Mouse (Mus musculus) layer of hippocampus, adult 2 months (tissue): ENCODE measurements at regions not wholly inside any gene's neighbourhood (a gene's known extent, or its start where the extent isn't known, plus 50 kb on each side); places are given as distances from the start of the nearest gene placed in this dataset.

Source experiments
- DNase-seq, 2 experiments: peaks; one replicate each; pipeline ENCODE4 v3.0.0; 2022; ENCODE audit warnings: low spot score in 2 of 2
- H3K27ac ChIP-seq: fragments of 200-600 bp; 2 replicates; pipeline ENCODE4 v1.8.1; 2022
- H3K4me3 ChIP-seq: fragments of 200-600 bp; 2 replicates; pipeline ENCODE4 v1.8.1; 2022; ENCODE audit warnings: mild to moderate bottlenecking
- CTCF ChIP-seq: fragments of 200-600 bp; conservative IDR thresholded peaks from 2 replicates; pipeline ENCODE4 v1.8.1; 2022; ENCODE audit warnings: antibody characterized with exemption, mild to moderate bottlenecking, moderate library complexity

DNA sequence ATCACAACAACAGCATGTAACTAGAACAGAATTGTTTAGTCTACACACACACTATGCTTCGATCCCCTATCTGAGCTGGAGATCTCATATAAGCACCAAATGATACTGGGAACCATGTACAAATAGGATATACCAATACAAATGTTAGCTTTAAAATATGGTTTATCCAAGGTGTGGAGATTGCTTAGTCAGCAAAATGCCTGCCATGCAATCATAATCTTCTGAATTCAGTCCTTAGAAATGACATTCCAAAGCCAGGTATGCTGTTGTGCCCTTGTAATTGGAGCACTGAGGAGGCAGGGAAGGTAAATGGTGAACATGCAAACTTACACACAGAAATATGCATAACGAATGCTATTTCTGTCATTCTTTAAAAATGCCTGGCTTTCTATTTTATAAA is 54.0 kb upstream of the Thsd7b start:
- no peak overlapping the region for H3K4me3 ChIP-seq
- no peak for TF ChIP-seq CTCF
- no peak overlapping the region for H3K27ac ChIP-seq
- DNase-seq, result no peak

DNA sequence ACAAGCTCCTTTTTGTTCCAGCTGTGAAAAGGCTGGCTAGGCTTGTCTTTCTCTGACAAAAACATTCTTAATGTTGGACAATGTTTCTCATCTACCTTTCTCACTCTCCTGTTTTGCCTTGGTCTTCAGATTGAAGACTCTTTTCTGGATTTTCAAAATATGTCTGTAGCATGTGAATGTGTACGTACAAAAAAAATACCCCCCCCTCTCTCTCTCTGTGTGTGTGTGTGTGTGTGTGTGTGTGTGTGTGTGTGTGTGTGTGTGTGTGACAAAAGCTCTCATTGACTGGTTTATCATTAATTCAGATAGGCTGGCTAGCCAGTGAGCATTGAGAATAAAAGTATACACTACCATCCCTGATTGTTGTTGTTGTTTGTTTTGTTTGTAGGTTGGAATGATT is 64.3 kb upstream of the Thsd7b start:
- H3K27ac ChIP-seq, result peak overlapping the region; percentile 57; the same call in 1 of the 2 replicates
- TF ChIP-seq CTCF, result no peak

DNA sequence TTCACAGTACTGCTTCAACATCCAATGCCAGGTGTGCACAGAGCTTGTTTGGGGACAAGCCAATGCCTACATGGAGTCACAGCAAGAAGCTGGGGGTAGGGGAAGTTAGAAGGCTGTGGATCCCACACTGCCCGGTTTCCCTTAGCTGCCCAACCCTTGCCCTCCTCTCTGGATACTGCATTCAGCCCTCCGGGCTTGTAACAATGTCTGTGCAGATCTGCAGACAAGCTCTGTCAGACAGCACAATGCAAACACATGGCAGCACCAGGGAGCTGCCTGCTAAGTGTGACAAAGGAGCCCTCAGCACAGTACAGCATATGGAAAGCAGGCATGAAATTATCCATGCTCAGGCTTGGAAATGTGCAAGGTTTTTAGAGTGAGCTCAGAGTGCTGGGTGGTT is 64.7 kb upstream of the Thsd7b start:
- Histone ChIP-seq H3K27ac (peak overlapping the region; percentile 57), H3K4me3 (no peak overlapping the region)
- DNase-seq, result peak; percentile 16 to 44
- TF ChIP-seq CTCF, result no peak

More for the DNA sequence above, 64.3 kb upstream of the Thsd7b start:
- DNase-seq, result no peak
- no peak overlapping the region for H3K4me3 ChIP-seq

DNA sequence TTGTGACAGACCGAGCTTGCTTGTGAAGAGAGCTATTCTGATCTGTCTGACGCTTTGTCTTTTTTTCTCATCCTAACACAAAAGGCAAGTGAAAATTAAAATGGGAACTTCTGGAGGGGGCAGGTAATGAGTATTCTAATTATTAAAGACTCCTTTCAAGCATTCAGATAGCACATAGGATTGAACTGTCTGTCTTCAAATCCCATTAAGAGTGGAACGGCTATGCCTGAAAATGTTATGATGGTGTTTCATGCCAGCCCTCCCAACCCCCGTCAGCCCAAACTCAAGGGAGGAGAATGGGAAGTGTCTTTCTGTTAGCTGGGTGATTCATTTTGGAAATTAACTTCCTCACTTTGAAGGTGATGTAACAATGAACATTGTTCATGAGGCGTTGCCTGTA is 65.4 kb upstream of the Thsd7b start:
- no peak for TF ChIP-seq CTCF
- DNase-seq, result no peak
- Histone ChIP-seq H3K4me3 (no peak overlapping the region), H3K27ac (no peak overlapping the region)

DNA sequence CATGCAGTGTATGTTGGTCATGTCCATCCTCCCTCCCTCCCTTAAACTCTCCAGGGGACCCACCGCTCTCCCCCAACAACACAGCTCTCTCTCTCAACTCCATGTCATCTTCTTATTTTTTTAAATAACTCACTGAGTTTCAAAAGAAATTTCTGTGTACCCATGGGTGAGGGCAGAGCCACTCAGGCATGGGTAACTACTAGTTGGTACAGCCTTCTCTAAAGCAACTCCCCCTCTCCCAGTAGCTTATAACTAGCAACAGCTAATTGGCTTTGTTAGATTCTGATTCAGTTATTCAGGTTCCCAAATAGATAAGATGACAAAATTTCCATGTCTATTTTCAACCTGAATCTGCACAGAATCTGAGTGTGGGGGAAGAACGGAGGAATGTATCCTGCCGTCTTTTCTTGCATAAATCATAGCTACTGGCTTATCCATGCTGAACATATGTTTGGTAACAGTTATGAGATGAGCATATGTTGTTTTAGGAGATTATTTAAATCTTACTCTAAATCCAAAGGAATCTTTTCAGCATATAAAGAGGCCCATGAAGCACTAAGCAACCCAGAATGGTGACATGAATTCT is 92.8 kb upstream of the Thsd7b start:
- Histone ChIP-seq H3K4me3 (no peak overlapping the region), H3K27ac (no peak overlapping the region)
- TF ChIP-seq CTCF, result no peak
- peak in 1 of 2 experiments; percentile 70 for DNase-seq

DNA sequence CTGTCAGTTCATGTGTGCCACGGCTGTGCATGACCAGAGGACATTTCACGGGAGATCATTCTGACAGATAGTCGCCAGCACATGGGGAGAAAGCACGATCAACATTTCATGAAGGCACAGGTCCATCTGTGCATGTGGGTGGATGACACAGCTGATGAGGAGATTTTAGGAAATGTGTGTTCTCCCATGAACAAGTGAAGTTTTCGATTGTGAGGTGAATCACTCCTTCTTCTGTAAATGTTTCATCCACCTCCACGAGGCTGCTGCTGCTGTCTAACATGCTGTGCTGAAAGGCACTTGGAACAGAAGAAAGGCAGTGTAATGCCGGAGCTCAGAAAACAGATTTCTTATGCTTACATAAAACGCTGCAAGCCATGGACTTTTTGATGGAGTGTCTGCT is 103.2 kb upstream of the Thsd7b start:
- peak; percentile 45 to 72 for DNase-seq
- no peak overlapping the region for H3K4me3 ChIP-seq
- TF ChIP-seq CTCF, result no peak
- peak overlapping the region; percentile 72 for H3K27ac ChIP-seq

DNA sequence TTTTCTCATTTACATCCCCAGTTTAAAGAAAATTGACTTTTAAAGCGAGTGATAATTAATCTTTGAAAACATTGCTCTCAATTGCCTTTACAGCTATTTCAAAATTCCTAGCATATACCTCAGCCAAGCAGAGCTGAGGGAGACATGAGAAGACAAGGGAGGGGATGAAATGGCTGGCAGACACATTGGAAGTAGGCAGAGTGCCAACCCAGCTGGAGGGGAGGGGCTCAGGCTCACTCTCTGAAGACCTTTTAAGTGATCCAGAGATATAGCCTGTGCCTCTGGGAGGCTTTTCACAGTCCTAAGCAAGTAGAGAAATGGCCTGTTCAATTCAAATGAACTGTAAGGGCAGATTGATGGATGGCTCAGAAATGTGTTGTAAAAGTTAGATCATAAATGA is 122.5 kb upstream of the Thsd7b start:
- H3K27ac ChIP-seq, result no peak overlapping the region
- DNase-seq, result no peak
- no peak for TF ChIP-seq CTCF
- H3K4me3 ChIP-seq, result no peak overlapping the region

DNA sequence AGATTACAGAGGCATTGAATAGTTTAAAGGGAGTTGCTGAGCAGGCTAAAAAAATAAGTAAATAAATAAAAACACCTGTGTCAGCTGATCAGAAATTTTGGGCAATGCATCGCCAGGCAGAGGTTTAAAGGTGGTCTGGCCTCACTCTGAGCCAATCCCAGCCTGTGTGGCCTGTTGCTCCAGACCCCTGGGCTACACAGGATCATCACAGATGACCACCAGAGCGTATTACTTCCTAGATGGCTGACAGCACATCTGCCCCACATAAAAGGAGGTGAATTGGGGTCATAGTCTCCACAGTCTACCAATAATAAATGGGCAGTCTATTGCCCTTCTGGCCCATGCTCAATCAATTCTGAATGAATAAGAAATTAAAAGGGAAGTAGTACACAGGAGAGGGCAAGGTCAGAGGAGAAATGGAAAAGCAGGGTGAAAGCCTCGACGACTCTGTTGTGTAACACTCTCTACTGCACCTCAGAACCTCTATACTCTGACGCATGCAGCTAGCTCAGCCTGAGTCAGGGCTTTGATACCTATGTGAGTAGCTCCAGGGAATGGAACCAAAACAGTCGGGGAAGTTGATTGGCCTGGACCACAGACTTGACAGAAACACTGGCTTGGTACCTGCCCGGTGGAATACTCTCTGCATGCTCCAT is 124.2 kb upstream of the Thsd7b start:
- Histone ChIP-seq H3K27ac (no peak overlapping the region), H3K4me3 (no peak overlapping the region)
- DNase-seq, result no peak
- TF ChIP-seq CTCF, result no peak

DNA sequence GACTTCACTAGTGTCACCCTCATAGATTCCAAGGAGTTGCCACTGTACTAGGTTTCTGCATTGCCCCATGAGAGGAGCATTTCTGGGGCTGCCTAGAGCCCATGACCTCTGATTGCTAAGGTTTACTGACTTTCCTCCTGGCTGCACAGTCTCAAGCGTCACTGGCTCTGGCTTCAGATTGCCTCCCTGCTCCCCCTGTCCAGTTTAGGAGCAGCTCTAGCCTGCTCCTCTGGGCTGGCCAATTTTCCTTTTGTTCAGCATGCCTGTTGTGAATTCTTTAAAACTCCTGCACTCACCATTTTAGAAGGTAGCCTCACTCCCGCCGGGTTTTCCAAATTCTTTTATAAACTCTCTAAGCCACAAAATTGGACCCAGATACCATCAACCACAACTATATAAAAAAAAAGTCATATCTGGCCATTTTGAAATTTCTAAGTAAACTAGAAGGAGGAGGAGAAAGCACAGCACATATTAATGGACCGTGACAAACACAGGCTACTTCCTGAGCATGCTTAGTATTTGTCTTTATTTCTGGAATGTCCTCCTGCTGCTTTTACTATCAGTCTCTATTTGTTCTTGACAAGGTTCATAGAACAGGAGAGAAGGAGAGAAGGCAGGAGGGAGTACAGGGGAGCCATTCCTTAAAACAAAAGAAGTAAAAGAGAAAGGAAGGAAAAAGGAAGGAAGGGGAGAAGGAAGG is 126.6 kb upstream of the Thsd7b start:
- no peak for DNase-seq
- no peak for TF ChIP-seq CTCF
- H3K27ac ChIP-seq, result no peak overlapping the region
- no peak overlapping the region for H3K4me3 ChIP-seq

DNA sequence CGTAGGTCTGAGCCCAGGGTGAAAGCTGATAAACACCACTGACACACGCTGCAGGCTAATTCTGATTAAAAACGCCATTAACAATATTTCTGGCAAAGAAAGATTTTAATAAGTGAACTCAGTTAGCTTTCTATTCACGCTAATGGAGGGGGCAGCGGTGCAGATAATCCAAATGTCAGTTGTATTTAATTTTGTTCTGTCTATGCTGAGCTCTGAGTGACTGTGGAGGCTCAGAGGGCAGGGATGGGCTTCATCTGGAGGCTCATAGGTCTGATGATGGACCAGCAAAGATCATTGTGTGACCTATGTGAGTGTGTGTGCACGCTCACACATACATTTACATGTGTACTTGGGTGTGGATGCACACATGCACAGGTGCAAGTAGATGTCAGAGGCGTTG is 134.3 kb upstream of the Thsd7b start:
- no peak overlapping the region for H3K4me3 ChIP-seq
- no peak for DNase-seq
- no peak overlapping the region for H3K27ac ChIP-seq
- no peak for TF ChIP-seq CTCF

DNA sequence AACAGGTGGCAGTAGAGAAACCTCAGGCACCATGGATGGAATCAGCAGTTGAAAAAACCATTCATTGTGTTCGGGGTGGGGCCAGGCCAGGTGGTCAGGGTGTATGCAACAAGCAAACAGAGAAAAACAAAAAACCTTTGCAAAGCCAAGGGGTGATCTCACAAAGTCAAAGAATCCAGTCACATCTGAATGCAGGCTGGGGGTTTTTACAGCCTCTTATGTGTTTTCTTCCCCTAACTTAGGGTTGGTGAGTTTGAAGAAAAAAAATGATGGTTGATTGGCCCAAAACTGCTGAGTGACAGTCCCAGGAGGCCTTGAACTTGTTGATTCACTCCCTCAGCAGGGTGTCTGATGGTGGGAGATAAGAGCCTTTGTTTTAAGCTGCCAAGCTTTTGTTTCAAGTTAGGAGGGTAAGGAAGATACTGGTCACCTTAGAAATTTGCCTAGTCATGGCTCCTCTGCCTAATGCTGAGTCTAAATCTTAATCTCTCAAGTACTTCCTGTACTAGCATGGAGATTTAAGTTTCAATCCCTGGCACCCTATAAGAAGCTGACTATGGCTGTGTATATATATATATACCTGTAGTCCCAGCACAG is 166.0 kb upstream of the Thsd7b start:
- no peak for TF ChIP-seq CTCF
- DNase-seq, result no peak
- Histone ChIP-seq H3K27ac (no peak overlapping the region), H3K4me3 (no peak overlapping the region)

DNA sequence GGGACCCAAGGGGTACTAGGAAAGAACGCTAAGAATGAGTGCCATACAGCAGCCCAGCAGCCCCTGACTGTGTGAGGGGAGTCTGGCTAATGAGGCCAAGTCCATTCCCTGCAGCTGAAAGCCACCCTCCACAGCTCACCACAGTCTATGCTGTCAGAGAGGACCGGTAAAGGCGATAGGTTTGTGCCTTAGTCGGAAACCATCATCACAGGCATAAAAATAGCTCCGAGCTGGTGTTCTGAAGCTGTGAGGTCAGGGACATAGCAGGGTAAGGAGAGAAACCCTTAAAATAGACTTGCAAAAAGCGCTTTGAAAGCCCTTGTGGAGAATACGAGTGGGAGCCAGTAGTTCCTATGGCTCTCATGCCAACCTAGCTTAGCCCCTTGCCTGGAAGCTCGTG is 172.1 kb upstream of the Thsd7b start:
- TF ChIP-seq CTCF, result no peak
- Histone ChIP-seq H3K27ac (no peak overlapping the region), H3K4me3 (no peak overlapping the region)
- no peak for DNase-seq

DNA sequence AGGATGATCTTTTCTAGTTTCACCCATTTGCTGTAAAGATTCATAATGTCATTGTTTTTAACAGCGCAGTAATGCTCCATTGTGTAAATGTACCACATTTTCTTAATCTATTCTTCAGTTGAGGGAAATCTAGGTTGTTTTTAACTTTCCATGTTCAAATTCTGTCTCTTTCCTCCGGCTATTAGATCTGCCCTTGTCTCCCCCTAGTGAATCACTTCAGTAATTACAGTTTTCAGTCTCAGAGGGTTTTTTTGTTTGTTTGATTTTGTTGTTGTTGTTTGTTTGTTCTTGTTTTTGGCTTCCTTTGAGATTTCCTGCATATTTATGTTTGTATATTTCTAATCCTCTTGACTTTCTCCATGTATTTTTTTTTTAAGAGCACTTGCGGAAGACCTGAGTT is 194.8 kb upstream of the Thsd7b start:
- no peak overlapping the region for H3K27ac ChIP-seq
- peak; percentile 80 for TF ChIP-seq CTCF
- no peak for DNase-seq
- no peak overlapping the region for H3K4me3 ChIP-seq
